Mouse (Mus musculus) small intestine, adult 2 months (tissue): ENCODE data around the gene Gm20708. TPM values are rescaled to one million over a fixed set of nuclear protein-coding genes. Genes with fewer than 3 reads are reported as not detected.
"Not testable (repeated sequence)": the region's sequence is repeated elsewhere in the genome, so short reads cannot be mapped to it uniquely, and the experiment has no call there.

Source experiments
- H3K27ac ChIP-seq: fragments of 200-500 bp; 2 replicates; pipeline ENCODE4 v1.5.1; 2012; ENCODE audit warnings: low read depth, low read length, control low read depth, inconsistent platforms; ENCODE audit not compliant: insufficient read depth
- H3K27me3 ChIP-seq: fragments of 200-500 bp; 2 replicates; pipeline ENCODE4 v1.6.1; 2012; ENCODE audit warnings: mild to moderate bottlenecking, moderate library complexity, low read length, inconsistent platforms; ENCODE audit not compliant: control insufficient read depth, insufficient read depth
- H3K36me3 ChIP-seq: fragments of 200-500 bp; 2 replicates; pipeline ENCODE4 v1.6.1; 2012; ENCODE audit warnings: mild to moderate bottlenecking, low read length, control low read depth, inconsistent platforms; ENCODE audit not compliant: control insufficient read depth, insufficient read depth
- H3K4me1 ChIP-seq: fragments of 200-500 bp; 2 replicates; pipeline ENCODE4 v1.6.1; 2012; ENCODE audit warnings: low read length, inconsistent platforms, mixed read lengths; ENCODE audit not compliant: control insufficient read depth, insufficient read depth, insufficient read length
- H3K4me3 ChIP-seq: fragments of 200-500 bp; 2 replicates; pipeline ENCODE4 v1.5.1; 2012; ENCODE audit warnings: low read depth, mild to moderate bottlenecking, control low read depth, inconsistent platforms, low read length, moderate library complexity
- CTCF ChIP-seq: fragments of 200-500 bp; IDR thresholded peaks from 2 replicates; pipeline ENCODE4 v1.5.1; 2012; ENCODE audit warnings: low read depth, mild to moderate bottlenecking, control low read depth, inconsistent platforms, low read length, moderate library complexity, mixed read lengths; ENCODE audit not compliant: insufficient replicate concordance, insufficient read length; ENCODE audit errors: extremely low read depth
- POLR2A ChIP-seq: fragments of 200-500 bp; IDR thresholded peaks from 2 replicates; pipeline ENCODE4 v1.6.1; 2012; ENCODE audit warnings: low read depth, mild to moderate bottlenecking, control low read depth, inconsistent platforms, low read length, moderate library complexity
- WGBS: fragments of 180-500 bp; shearing (Covaris S2); methylation state at CpG from one replicate; pipeline ENCODE4 v1.1.7; 2018; 5-methylcytosine and 5-hydroxymethylcytosine counted together
- polyA plus RNA-seq: library from polyadenylated mRNA; depleted of rRNA; stranded (reverse); fragments of >200 nt; gene quantifications from 2 replicates; pipeline ENCODE4 v1.2.3, GENCODE M21; 2012

Gm20708 gene
- polyA plus RNA-seq, 1 experiment: 0.06 TPM

- H3K4me1 ChIP-seq: peaks cover 31% of the 10 kb centered on the region
- H3K36me3 ChIP-seq: peaks cover 9% of the 10 kb centered on the region
- peak within 1 kb of the TSS; percentile 80 for H3K4me3 ChIP-seq
- no peaks in the 10 kb centered on the region for H3K27me3 ChIP-seq
- H3K27ac ChIP-seq: peak within 1 kb of the TSS; percentile 97
- WGBS: 68% methylated on average over 24 of the region's 24 CpGs
- TF ChIP-seq POLR2A (0 out of 2 replicates have a peak, but pooled peaks have one; percentile 9), CTCF (no peak)
Measured at GRCm38 (mm10) chr11:117781993-117782704, 27.3 kb upstream of the Gm20708 start, which contains the start of the genes Tmc8 and Tmc6. Gene Tmc8 (plus strand): TSS chr11:117782076. Gene Tmc6 (minus strand): TSS chr11:117782198.

- WGBS: 81% methylated on average over 9 of the region's 9 CpGs
- Histone ChIP-seq H3K36me3 (peaks cover 5% of the 10 kb centered on the region), H3K4me3 (peak overlapping the region; percentile 80), H3K27ac (peak overlapping the region; percentile 58), H3K4me1 (peaks cover 31% of the 10 kb centered on the region), H3K27me3 (no peaks in the 10 kb centered on the region)
- TF ChIP-seq POLR2A (0 out of 2 replicates have a peak, but pooled peaks have one; percentile 13), CTCF (no peak)
Measured at GRCm38 (mm10) chr11:117782705-117783034, 26.8 kb upstream of the Gm20708 start.

GRCm38 (mm10) chr11:117783089-117783488 lies 26.4 kb upstream of the Gm20708 start:
- Histone ChIP-seq H3K27ac (peak overlapping the region; percentile 58; the same call in 1 of the 2 replicates), H3K27me3 (no peaks in the 10 kb centered on the region), H3K4me3 (peak overlapping the region; percentile 80), H3K4me1 (peaks cover 28% of the 10 kb centered on the region), H3K36me3 (peaks cover 1% of the 10 kb centered on the region)
- 47% methylated on average over 31 of the region's 31 CpGs for WGBS
- TF ChIP-seq CTCF (peak; percentile 31; the same call in 1 of the 2 replicates), POLR2A (no peak)

GRCm38 (mm10) chr11:117783683-117784309 lies 25.7 kb upstream of the Gm20708 start:
- 68% methylated on average over 10 of the region's 10 CpGs for WGBS
- Histone ChIP-seq H3K4me1 (peaks cover 22% of the 10 kb centered on the region), H3K27me3 (no peaks in the 10 kb centered on the region), H3K27ac (no peak overlapping the region), H3K36me3 (no peaks in the 10 kb centered on the region), H3K4me3 (peak overlapping the region; percentile 80; the same call in 1 of the 2 replicates)
- TF ChIP-seq POLR2A (no peak), CTCF (no peak)

GRCm38 (mm10) chr11:117786294-117786693 lies 23.2 kb upstream of the Gm20708 start:
- Histone ChIP-seq H3K4me3 (no peak overlapping the region), H3K27ac (no peak overlapping the region), H3K4me1 (peaks cover 17% of the 10 kb centered on the region), H3K36me3 (no peaks in the 10 kb centered on the region), H3K27me3 (no peaks in the 10 kb centered on the region)
- TF ChIP-seq CTCF (peak; percentile 67; the same call in 1 of the 2 replicates), POLR2A (no peak)
- WGBS: 10% methylated on average over 10 of the region's 10 CpGs

GRCm38 (mm10) chr11:117788481-117788880 lies 21.0 kb upstream of the Gm20708 start:
- WGBS: 89% methylated on average over 7 of the region's 7 CpGs

GRCm38 (mm10) chr11:117790286-117790685 lies 19.2 kb upstream of the Gm20708 start:
- 2% methylated on average over 14 of the region's 14 CpGs for WGBS
- no peaks in the 10 kb centered on the region for H3K36me3 ChIP-seq
- H3K4me3 ChIP-seq: peak overlapping the region; percentile 69
- no peak overlapping the region; the same call in 1 of the 2 replicates for H3K27ac ChIP-seq
- TF ChIP-seq POLR2A: no peak
- peak; percentile 90 for TF ChIP-seq CTCF
- peaks cover 13% of the 10 kb centered on the region for H3K4me1 ChIP-seq
- no peaks in the 10 kb centered on the region for H3K27me3 ChIP-seq

More at GRCm38 (mm10) chr11:117788481-117788880, 21.0 kb upstream of the Gm20708 start:
- H3K27ac ChIP-seq, H3K27me3 ChIP-seq, H3K36me3 ChIP-seq, H3K4me3 ChIP-seq: not testable (repeated sequence)
- H3K4me1 ChIP-seq: peaks cover 17% of the 10 kb centered on the region
